Mouse (Mus musculus) bone marrow macrophage, adult 2 months (primary cell): ENCODE data around the gene Prdx1.

Source experiments
- CTCF ChIP-seq: IDR thresholded peaks from 2 replicates; pipeline ENCODE4 v1.5.1; 2012; ENCODE audit warnings: low read depth, mild to moderate bottlenecking, low read length, moderate library complexity
- POLR2A ChIP-seq: IDR thresholded peaks from 2 replicates; pipeline ENCODE4 v1.6.1; 2012; ENCODE audit warnings: mild to moderate bottlenecking, low read depth, low read length, borderline replicate concordance

DNA sequence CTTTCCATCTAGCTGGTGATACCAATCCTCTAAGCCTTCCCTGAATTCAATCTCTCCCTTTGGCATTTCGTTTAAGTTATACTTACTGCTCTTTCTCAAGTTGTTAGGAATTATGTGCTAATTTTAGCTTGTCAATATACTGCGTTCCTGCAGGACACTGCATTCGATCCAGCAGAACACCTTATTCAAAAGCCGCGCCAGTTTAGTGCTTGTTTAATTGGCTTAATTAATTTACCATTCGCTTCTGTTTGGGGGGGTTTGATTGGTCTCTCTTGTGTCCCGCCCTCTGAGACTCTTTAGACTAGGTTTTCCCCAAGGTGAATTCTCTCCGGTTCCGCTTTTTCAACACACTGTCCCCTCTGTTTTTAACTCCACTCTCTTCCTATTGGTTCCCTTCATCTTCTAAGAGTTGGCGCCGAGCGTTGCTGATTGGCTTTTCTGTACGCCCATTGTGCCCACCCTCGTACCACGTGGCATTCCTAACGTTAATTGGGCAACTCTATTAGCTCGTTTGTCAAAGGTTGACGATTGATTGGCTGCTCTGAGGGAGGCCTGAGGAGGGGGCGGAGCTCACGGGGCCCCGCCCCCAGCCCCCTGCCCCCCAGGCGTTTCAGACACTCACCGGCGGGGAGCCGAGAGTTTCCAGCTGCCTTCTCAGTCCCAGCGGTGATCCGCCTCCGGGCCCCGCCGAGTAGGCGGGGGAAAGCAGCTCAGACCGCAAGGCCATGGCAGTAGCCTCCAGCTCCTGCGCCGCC, 35.2 kb downstream of the Prdx1 start, which contains the start of gene Tesk2:
- no peak for TF ChIP-seq CTCF
- TF ChIP-seq POLR2A, result no peak
